Mouse (Mus musculus): ENCODE measurements around the gene Acox1. TPM values are rescaled to one million over a fixed set of nuclear protein-coding genes. Genes with fewer than 3 reads are reported as not detected.

Gene Acox1
- polyA plus RNA-seq, 1 experiment from 2014 or later = 304 TPM

- H3K4me3 ChIP-seq (ENCODE audit: low read depth, low read length) = peak within 1 kb of the TSS; percentile 72
These were observed 30.9 kb downstream of the Acox1 start, which contains the start of gene Fbf1 for GRCm38 (mm10) chr11:116167884-116168439. Gene Fbf1, minus strand, starts transcription at chr11:116168166.

GRCm38 (mm10) chr11:116167232-116167631 lies 31.6 kb downstream of the Acox1 start:
- no peak for DNase-seq
- H3K4me1 ChIP-seq (ENCODE audit: insufficient read depth) = peaks cover 18% of the 10 kb centered on the region
- no peaks in the 10 kb centered on the region for H3K9me3 ChIP-seq (ENCODE audit: low read length)
- H3K27ac ChIP-seq (ENCODE audit: low read depth) = peak overlapping the region; percentile 52
- TF ChIP-seq EP300 (IDR thresholded peaks at IDR 0.05; ENCODE audit: low read depth) (no peak), CTCF (IDR thresholded peaks at IDR 0.05; ENCODE audit: low read depth) (no peak)
- H3K27me3 ChIP-seq (ENCODE audit: insufficient read depth, low read length) = no peaks in the 10 kb centered on the region
- peak overlapping the region; percentile 72 for H3K4me3 ChIP-seq (ENCODE audit: low read depth, low read length)
- no peak for ATAC-seq
- H3K9ac ChIP-seq (replicated peaks) = peak overlapping the region; percentile 71
- H3K36me3 ChIP-seq (replicated peaks; ENCODE audit: insufficient read depth, low read length) = peaks cover 9% of the 10 kb centered on the region; the same call in 1 of the 2 replicates
- 15% methylated on average over 6 of the region's 6 CpGs for WGBS (ENCODE audit: insufficient replicate concordance)
- H3K4me2 ChIP-seq (ENCODE audit: low read depth, low read length) = peak overlapping the region; percentile 84

More at GRCm38 (mm10) chr11:116167884-116168439, 30.9 kb downstream of the Acox1 start, which contains the start of gene Fbf1:
- H3K36me3 ChIP-seq (replicated peaks; ENCODE audit: insufficient read depth, low read length) = peaks cover 15% of the 10 kb centered on the region
- no peaks in the 10 kb centered on the region for H3K27me3 ChIP-seq (ENCODE audit: insufficient read depth, low read length)
- DNase-seq (peak; percentile 95), ATAC-seq (peak; percentile 88)
- H3K9me3 ChIP-seq (ENCODE audit: low read length) = no peaks in the 10 kb centered on the region
- H3K4me1 ChIP-seq (ENCODE audit: insufficient read depth) = peaks cover 18% of the 10 kb centered on the region
- peak within 1 kb of the TSS; percentile 71 for H3K9ac ChIP-seq (replicated peaks)
- H3K27ac ChIP-seq (ENCODE audit: low read depth) = peak within 1 kb of the TSS; percentile 52
- WGBS (ENCODE audit: insufficient replicate concordance) = under 1% methylated on average over 40 of the region's 40 CpGs
- peak within 1 kb of the TSS; percentile 84 for H3K4me2 ChIP-seq (ENCODE audit: low read depth, low read length)
- no peak for TF ChIP-seq CTCF (IDR thresholded peaks at IDR 0.05; ENCODE audit: low read depth)
- TF ChIP-seq EP300 (IDR thresholded peaks at IDR 0.05; ENCODE audit: low read depth) = no peak

- Histone ChIP-seq H3K4me1 (ENCODE audit: insufficient read depth) (peaks cover 12% of the 10 kb centered on the region), H3K27me3 (ENCODE audit: insufficient read depth, low read length) (no peaks in the 10 kb centered on the region), H3K4me3 (ENCODE audit: low read depth, low read length) (no peak overlapping the region), H3K9me3 (ENCODE audit: low read length) (no peaks in the 10 kb centered on the region), H3K9ac (replicated peaks) (no peak overlapping the region), H3K36me3 (replicated peaks; ENCODE audit: insufficient read depth, low read length) (peaks cover 11% of the 10 kb centered on the region; the same call in 1 of the 2 replicates), H3K27ac (ENCODE audit: low read depth) (no peak overlapping the region), H3K4me2 (ENCODE audit: low read depth, low read length) (no peak overlapping the region)
- ATAC-seq (no peak), DNase-seq (no peak)
- TF ChIP-seq CTCF (IDR thresholded peaks at IDR 0.05; ENCODE audit: low read depth) (no peak), EP300 (IDR thresholded peaks at IDR 0.05; ENCODE audit: low read depth) (no peak)
- 68% methylated on average over 9 of the region's 9 CpGs for WGBS (ENCODE audit: insufficient replicate concordance)
These were observed 35.8 kb downstream of the Acox1 start for GRCm38 (mm10) chr11:116163002-116163401.

GRCm38 (mm10) chr11:116162146-116162545 lies 36.7 kb downstream of the Acox1 start:
- peaks cover 6% of the 10 kb centered on the region for H3K4me1 ChIP-seq (ENCODE audit: insufficient read depth)
- no peak for DNase-seq
- no peaks in the 10 kb centered on the region for H3K27me3 ChIP-seq (ENCODE audit: insufficient read depth, low read length)
- H3K9me3 ChIP-seq (ENCODE audit: low read length) = no peaks in the 10 kb centered on the region
- no peak for ATAC-seq
- TF ChIP-seq CTCF (IDR thresholded peaks at IDR 0.05; ENCODE audit: low read depth) (no peak), EP300 (IDR thresholded peaks at IDR 0.05; ENCODE audit: low read depth) (no peak)
- H3K4me3 ChIP-seq (ENCODE audit: low read depth, low read length) = no peak overlapping the region
- no peak overlapping the region for H3K27ac ChIP-seq (ENCODE audit: low read depth)
- H3K9ac ChIP-seq (replicated peaks) = no peak overlapping the region
- peaks cover 15% of the 10 kb centered on the region for H3K36me3 ChIP-seq (replicated peaks; ENCODE audit: insufficient read depth, low read length)
- WGBS (ENCODE audit: insufficient replicate concordance) = 77% methylated on average over 10 of the region's 10 CpGs
- H3K4me2 ChIP-seq (ENCODE audit: low read depth, low read length) = no peak overlapping the region

- 67% methylated on average over 12 of the region's 12 CpGs for WGBS (ENCODE audit: insufficient replicate concordance)
- H3K36me3 ChIP-seq (replicated peaks; ENCODE audit: insufficient read depth, low read length) = peaks cover 15% of the 10 kb centered on the region
- no peak for DNase-seq
- H3K4me1 ChIP-seq (ENCODE audit: insufficient read depth) = no peaks in the 10 kb centered on the region
- H3K9ac ChIP-seq (replicated peaks) = no peak overlapping the region
- TF ChIP-seq EP300 (IDR thresholded peaks at IDR 0.05; ENCODE audit: low read depth) = no peak
- TF ChIP-seq CTCF (IDR thresholded peaks at IDR 0.05; ENCODE audit: low read depth) = no peak
- H3K9me3 ChIP-seq (ENCODE audit: low read length) = no peaks in the 10 kb centered on the region
- H3K27me3 ChIP-seq (ENCODE audit: insufficient read depth, low read length) = no peaks in the 10 kb centered on the region
- H3K27ac ChIP-seq (ENCODE audit: low read depth) = no peak overlapping the region
- no peak for ATAC-seq
- H3K4me2 ChIP-seq (ENCODE audit: low read depth, low read length) = no peak overlapping the region
- no peak overlapping the region for H3K4me3 ChIP-seq (ENCODE audit: low read depth, low read length)
These were observed 37.5 kb downstream of the Acox1 start for GRCm38 (mm10) chr11:116161312-116161711.

GRCm38 (mm10) chr11:116150960-116151359 lies 47.9 kb downstream of the Acox1 start:
- TF ChIP-seq EP300 (IDR thresholded peaks at IDR 0.05; ENCODE audit: low read depth) (no peak), CTCF (IDR thresholded peaks at IDR 0.05; ENCODE audit: low read depth) (no peak)
- Histone ChIP-seq H3K27me3 (ENCODE audit: insufficient read depth, low read length) (no peaks in the 10 kb centered on the region), H3K36me3 (replicated peaks; ENCODE audit: insufficient read depth, low read length) (peaks cover 33% of the 10 kb centered on the region), H3K4me1 (ENCODE audit: insufficient read depth) (peaks cover 14% of the 10 kb centered on the region), H3K9ac (replicated peaks) (no peak overlapping the region), H3K27ac (ENCODE audit: low read depth) (peak overlapping the region; percentile 55), H3K9me3 (ENCODE audit: low read length) (no peaks in the 10 kb centered on the region), H3K4me3 (ENCODE audit: low read depth, low read length) (no peak overlapping the region), H3K4me2 (ENCODE audit: low read depth, low read length) (peak overlapping the region; percentile 26; the same call in 1 of the 2 replicates)
- ATAC-seq (peak; percentile 86), DNase-seq (no peak)
- WGBS (ENCODE audit: insufficient replicate concordance) = 71% methylated on average over 2 of the region's 2 CpGs

All from liver, postnatal 0 days (tissue).